ENCODE assay signal across 17 mouse cellular contexts in the genomic region with DNA sequence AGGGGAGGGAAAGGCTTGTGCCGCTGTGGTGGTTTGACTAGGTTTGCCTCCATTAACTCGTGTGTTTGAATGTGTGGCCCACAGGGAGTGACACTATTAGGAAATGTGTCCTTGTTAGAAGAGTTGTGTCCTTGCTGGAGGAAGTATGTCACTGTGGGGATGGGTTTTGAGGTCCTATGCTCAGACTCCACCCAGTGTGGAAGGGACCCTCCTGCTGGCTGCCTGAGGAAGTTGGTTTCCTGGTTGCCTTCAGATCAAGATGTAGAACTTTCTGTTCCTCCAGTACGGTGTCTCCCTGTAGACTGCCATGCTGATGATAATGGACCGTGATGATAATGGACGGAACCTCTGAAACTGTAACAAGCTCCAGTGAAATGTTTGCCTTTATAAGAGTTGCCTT.
"Had no signal": no experiment of that assay in that cellular context is flagged by ENCODE, and none has a peak within 500 bp of the region (broad histone marks: within the 10 kb centered on the region; RNA-seq: fewer than 3 reads in every experiment).

No protein-coding gene starts in this region.

- H3K9ac ChIP-seq: liver, embryonic 12.5 days; liver, embryonic 14.5 days; lung, embryonic 14.5 days; midbrain, embryonic 12.5 days; neural tube, embryonic 12.5 days; stomach, embryonic 15.5 days had no signal

- H3K27ac ChIP-seq: liver, embryonic 12.5 days; liver, embryonic 14.5 days; midbrain, embryonic 10.5 days; midbrain, embryonic 12.5 days; neural tube, embryonic 12.5 days; stomach, embryonic 15.5 days; stomach, postnatal 0 days had no signal

- H3K4me3 ChIP-seq: liver, embryonic 12.5 days; midbrain, embryonic 10.5 days; midbrain, embryonic 12.5 days; neural tube, embryonic 12.5 days; stomach, embryonic 15.5 days had no signal

- H3K9me3 ChIP-seq: liver, embryonic 12.5 days; midbrain, embryonic 10.5 days; midbrain, embryonic 12.5 days; neural tube, embryonic 12.5 days; stomach, embryonic 15.5 days had no signal

- H3K27me3 ChIP-seq: neural tube, embryonic 12.5 days; stomach, embryonic 15.5 days had no signal

- H3K36me3 ChIP-seq: liver, embryonic 12.5 days; midbrain, embryonic 10.5 days; midbrain, embryonic 12.5 days; neural tube, embryonic 12.5 days; stomach, embryonic 15.5 days had no signal

- H3K4me2 ChIP-seq: liver, embryonic 12.5 days; lung, embryonic 14.5 days; midbrain, embryonic 12.5 days; neural tube, embryonic 12.5 days; stomach, embryonic 15.5 days had no signal

- DNase-seq: lung, adult 18-20 months; lung, embryonic 14.5 days; lung, postnatal 10 days; lung, postnatal 4 days; midbrain, embryonic 14.5 days; retina, postnatal 1 day; right cerebral cortex, adult 18-20 months; thymus, adult 2 months; thymus, postnatal 25 days; thymus, postnatal 4 days had no signal

- ATAC-seq: liver, embryonic 12.5 days had no signal

- H3K4me1 ChIP-seq: liver, embryonic 12.5 days; midbrain, embryonic 10.5 days; midbrain, embryonic 12.5 days; stomach, embryonic 15.5 days had no signal
